Mouse (Mus musculus) lung, postnatal 0 days (tissue): ENCODE measurements around the gene Usp22.
A peak's percentile ranks its signal among the peaks of the same experiment; 100 is the strongest.

ENCODE experiments used
- CTCF ChIP-seq: IDR thresholded peaks from 2 replicates; pipeline ENCODE4 v1.5.1; 2016; ENCODE audit warnings: antibody characterized with exemption, mild to moderate bottlenecking
- EP300 ChIP-seq: IDR thresholded peaks from 2 replicates; pipeline ENCODE4 v1.6.1; 2016; ENCODE audit warnings: antibody characterized with exemption, mild to moderate bottlenecking, control low read depth

DNA sequence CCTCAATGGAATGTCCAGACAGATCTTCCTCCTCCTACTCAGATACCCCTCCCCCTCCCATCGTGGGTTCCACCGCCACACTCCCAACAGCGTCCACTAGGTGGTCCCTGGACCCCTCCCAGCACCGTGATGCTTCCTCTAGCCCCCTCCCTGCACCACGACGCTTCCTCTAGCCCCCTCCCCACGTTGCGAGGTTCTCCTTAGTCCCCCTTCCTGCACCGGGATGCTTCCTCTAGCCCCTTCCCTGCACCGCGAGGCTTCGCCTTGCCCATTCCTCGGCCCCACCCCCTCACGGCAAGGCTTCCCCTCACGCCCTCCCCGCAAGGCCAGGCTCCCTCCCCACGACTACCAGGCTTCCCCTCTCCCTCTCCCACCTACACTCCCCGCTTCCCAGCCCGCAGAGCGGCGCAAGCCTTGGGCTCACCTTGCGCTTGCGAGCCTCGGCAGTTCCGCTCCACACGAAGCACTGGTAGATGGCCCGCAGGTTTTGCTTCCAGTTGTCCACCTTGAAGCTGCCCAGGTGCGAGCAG lies 499 bp downstream of the Usp22 start:
- TF ChIP-seq EP300 (no peak), CTCF (peak; percentile 71)
